Mouse (Mus musculus) cerebellum, adult 18-20 months (tissue): ENCODE measurements at regions not wholly inside any gene's neighbourhood (a gene's known extent, or its start where the extent isn't known, plus 50 kb on each side); places are given as distances from the start of the nearest gene placed in this dataset.

ENCODE experiments used
- DNase-seq, 2 experiments: peaks; one replicate each; pipeline ENCODE4 v3.0.0; 2021

- no peak for DNase-seq
These were observed 58.5 kb upstream of the Top1 start for GRCm38 (mm10) chr2:160587015-160587835.

GRCm38 (mm10) chr2:160588401-160588800 lies 57.3 kb upstream of the Top1 start:
- DNase-seq = no peak

GRCm38 (mm10) chr2:160590209-160590910 lies 55.3 kb upstream of the Top1 start:
- DNase-seq = no peak

GRCm38 (mm10) chr2:160591446-160592180 lies 54.1 kb upstream of the Top1 start:
- no peak for DNase-seq

GRCm38 (mm10) chr2:160593035-160593434 lies 52.7 kb upstream of the Top1 start:
- peak; percentile 57 to 76 for DNase-seq
